Mouse (Mus musculus) spleen, postnatal 10 days (tissue): ENCODE results near the gene Slc38a1.

Source experiments
- DNase-seq, 2 experiments: peaks; one replicate each; pipeline ENCODE4 v3.0.0; 2021 to 2022; ENCODE audit warnings: low spot score in 2 of 2

Slc38a1 gene

DNA sequence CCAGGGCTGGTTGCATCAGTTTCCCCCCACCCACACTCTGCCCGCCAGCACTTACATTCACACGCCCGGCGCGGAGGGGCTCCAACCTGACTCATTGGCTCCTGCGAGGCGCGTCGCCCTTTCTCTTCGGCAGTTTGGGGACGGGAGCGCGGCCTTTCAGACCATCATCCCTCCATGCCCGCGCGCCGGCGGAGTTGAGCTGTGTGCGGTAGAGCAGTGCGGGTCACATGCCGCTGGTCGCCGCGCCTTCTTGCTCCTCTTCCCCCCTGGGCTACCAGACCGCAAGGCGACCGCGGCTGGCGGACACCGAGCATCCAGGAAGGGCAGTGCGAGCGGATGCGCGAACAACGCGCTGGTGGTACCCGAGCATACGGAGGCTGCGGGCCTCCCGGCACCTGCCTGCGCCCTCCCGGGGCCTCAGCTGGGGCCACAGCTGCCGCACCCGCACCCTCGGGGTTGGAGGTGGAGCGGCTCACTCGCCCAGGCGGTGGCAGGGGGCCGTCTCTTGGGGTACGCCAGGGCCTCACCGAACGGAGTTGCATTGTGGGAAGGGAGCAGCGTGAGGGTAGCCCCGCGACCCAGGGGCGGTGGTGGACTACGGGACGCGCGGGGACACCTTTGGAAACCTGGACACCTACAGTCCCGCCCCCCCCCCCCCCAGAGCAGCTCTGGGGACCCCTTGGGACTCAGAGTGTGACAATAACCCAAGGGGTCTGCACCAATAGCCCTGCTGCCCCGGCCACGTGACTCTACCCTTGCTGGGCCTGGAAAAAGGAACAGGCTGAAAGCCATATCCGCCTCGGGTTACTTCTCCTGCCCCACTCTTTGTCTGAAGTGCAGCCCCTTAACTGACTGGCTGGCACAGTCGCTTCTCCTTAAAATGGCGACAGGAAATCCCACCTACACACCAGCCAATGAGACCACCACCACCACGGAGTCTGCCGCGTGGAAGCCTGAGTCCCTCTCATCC lies at the start of gene Slc38a1:
Gene Slc38a1, minus strand, starts transcription at position 478 of the 970 bp plus-strand sequence.
- peak; percentile 66 to 68 for DNase-seq

DNA sequence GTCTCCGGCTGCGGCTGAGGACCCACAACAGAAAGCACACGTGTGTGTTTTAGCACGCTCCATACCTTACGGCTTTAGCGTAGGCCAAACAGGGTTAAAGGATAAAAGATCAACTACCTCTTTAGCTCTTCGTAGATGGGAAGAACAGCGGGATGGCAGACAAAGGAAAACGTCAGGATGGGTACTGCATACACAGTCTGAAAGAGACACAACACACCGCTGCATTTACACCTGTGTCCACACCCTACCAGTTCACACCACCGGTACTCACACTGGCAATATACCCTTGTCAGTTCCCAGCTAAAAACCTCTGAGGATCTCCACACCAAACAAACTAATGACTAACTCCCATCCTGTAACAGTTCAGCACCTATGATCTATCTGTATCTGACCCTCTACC lies 49.7 kb upstream of the Slc38a1 start:
- no peak for DNase-seq

DNA sequence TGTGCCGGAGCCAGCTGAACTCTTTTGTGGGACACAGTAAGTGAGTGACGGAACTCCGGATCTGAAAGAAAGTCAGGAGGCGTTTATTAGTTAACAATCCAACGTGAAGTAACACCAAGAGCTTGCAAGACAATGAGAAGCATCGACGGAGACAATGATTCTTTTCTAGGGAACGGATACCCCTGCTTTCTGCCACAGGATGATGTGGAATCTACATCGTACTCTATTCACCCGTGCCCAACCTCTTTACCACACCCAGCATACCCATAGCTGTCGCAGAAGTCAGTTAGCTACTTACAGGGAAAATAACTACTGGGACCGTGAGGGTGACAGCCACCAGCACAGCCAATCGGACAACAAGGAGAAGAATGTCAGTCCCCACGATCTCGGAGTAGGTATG lies 48.7 kb upstream of the Slc38a1 start:
- DNase-seq: no peak

DNA sequence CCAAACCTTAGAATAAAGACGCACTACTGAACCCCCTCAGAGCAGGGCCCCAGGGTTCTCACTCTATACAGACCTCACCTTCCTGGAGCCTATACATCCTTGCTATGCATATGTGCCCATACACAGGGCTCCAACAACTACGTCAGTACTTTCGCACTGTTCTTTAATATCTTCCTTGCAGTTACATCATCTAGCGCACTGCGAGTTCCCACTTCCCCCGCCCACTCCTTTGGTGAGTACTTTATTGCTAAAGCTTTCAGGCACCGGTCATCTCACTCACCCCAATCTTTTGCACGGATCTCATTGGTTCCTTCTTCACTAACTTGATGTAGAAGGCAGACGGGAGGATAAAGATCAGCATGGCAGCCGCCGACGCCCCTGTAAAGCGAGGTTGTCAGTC lies 48.1 kb upstream of the Slc38a1 start:
- no peak for DNase-seq

DNA sequence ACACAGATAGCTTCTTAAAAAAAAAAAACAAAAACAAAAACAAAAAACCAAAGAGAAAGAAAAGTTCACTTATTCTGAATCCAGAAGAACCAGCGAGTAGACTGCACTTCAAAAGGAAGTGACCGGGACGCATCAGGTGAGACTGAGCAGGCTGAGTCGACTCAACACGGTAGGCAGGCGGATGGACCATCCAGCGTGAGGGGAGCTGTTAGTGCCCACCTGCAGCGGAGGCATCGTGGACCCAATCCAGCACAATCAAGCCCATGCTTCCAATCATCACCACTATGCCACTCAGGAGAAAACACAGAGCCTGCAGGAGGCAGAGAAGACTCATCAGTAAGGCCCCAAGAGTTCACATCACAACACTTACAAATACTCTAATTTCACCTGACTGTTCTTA lies 47.2 kb upstream of the Slc38a1 start:
- DNase-seq: no peak

DNA sequence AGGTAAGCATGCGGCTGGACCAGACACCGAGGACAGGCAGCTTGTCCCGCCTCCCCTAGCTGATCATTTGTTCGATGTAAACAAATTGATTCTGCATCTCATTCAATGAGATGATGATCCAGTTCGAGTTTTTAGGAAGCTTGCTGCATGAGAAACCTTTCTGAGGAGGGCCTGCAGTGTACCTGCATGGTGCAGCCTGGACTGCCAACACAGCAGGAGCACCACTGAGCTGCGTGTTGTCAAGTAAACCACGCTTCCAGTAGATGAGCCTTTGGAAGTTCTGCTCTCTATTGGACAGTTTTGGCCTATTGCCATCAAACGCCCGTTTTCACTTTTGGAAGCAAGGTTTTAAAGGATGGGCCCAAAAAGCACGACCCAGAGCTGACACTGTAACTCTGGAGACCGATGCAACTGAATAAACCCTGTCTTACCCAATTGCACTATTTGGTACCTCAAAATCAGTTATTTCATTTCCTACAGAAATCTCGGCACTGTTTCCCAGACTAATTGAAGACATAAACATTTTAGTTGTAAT lies 46.1 kb upstream of the Slc38a1 start:
- DNase-seq: no peak

DNA sequence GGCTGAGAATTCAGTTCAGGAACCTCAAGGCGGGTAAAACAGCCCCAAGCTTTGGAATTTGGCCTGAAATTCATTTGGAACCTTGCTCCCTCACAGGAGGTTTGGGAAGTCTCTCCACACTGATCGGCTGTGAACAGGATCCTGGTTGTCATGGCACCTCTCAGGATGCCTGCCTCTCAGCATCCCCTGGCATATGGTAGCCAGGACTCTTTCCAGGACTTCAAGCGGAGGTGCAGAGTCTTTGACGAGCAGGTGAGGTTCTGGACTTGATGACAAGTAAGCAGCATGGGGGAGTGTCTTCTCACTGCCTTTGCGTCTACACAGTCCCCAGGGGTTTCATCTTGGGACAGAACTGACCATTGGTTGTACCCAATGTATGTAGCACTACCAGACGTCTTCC lies 45.3 kb upstream of the Slc38a1 start:
- no peak for DNase-seq

DNA sequence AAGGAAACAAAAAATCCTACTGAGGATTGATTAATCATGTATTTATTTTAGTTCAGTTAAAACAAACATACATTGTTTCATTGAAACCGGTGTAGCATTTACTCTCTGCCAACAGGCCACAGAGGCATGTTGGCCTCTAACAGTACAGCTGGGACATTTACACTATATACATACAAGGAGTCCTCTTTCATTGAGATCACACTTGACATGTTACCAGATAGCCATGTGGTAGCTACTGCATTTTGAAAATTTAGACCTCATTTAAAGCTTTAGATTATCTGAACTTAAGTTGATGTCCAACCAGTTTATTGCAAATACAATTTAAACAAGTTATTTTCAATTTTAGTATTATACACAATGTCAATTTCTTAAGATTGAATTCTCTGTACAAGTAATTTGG lies 44.7 kb upstream of the Slc38a1 start:
- no peak for DNase-seq

DNA sequence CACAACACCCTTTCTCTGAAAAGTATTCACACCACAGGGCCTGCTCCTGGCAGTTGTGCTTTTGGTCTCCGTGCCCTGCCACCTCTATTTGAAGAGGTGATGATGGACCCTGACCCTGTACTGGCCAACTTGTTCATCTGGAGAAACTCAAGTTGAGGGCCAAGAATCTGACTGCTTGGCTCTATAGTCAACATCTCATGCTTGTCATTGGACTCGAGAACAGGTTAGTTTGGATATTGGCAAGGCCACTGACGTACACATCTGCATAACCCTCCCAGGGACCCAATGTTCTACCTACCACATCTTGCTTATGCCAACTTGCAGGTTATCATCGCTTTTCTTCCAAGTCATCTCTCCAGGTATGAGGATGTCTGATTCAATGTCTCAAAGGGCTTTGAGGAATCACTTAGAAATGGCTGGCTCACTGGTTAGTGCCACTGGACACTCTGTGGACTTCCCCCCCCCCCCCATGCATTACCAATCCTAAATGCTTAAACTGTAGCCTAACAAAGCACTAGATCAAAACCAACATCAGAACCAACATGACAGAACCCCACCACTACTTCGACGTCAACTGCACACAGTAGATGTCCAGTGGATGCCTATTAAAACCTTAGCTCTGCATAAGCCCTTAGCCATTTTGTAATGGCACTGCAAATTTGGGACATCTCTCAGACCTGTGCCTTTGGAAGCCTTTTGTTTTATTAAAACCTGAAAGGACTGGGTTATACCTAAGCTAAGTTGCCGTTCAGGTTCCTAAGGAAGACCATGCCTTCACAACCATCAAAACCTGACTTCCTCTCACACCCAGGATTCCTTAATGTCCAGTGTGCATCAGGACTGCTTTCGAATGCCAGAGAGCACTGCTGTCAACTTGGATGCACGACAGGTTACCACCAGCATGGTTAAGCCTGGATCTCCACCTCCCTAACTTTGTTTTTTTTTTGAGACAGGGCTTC lies 43.8 kb upstream of the Slc38a1 start:
- DNase-seq: no peak

DNA sequence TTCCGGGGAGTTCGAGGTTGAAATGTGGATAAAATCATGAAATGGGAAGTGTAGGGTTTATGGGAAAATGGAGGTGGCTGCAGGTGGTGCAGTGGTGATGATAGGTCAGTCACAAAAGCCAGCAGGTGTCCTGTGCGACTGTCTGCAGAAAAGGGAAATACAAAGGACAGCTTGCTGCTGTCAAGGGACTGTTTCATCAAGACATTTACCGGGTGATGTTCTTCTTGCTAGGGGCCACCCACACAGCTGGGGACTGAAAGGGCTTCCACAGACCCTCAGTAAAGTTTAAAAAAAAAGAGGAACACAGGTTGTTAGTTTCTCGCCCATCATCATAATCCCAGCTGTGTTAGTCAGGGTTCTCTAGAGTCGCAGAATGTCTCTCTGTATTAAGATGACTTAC lies 42.6 kb upstream of the Slc38a1 start:
- no peak for DNase-seq

DNA sequence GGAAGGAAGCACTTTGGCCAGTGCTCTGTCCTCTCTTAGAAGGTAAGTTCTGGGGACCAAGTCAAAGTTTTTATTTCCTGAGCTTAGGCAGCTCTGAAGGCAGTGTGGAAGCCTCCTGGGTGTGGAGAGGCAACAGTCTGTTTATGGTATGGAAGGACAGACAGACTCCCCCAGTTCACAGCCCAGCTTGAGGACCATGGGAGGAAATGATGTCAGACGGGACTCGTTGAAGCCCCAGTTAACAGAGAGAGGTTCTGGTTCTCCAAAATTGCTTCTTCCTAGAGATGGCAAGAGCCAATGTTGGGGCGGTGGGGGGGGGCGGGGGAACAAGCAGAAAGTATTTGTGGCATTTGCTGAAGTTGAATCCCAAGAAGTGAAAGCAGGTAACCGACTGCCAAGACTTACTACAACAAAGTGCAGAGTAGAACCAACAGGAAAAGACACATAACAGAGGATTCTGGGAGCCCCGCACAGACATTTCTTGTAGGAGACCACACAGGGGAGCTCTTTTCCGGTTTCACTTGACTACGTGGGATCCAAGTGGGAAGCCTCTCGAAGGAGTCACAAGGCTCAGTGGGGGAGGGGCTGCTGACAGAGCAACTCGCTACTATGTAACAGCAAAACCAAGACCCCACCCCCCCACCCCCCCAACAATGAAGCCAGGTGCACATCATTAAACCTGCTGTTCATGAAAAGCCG lies 41.6 kb upstream of the Slc38a1 start:
- DNase-seq: peak in 1 of 2 experiments; percentile 41

DNA sequence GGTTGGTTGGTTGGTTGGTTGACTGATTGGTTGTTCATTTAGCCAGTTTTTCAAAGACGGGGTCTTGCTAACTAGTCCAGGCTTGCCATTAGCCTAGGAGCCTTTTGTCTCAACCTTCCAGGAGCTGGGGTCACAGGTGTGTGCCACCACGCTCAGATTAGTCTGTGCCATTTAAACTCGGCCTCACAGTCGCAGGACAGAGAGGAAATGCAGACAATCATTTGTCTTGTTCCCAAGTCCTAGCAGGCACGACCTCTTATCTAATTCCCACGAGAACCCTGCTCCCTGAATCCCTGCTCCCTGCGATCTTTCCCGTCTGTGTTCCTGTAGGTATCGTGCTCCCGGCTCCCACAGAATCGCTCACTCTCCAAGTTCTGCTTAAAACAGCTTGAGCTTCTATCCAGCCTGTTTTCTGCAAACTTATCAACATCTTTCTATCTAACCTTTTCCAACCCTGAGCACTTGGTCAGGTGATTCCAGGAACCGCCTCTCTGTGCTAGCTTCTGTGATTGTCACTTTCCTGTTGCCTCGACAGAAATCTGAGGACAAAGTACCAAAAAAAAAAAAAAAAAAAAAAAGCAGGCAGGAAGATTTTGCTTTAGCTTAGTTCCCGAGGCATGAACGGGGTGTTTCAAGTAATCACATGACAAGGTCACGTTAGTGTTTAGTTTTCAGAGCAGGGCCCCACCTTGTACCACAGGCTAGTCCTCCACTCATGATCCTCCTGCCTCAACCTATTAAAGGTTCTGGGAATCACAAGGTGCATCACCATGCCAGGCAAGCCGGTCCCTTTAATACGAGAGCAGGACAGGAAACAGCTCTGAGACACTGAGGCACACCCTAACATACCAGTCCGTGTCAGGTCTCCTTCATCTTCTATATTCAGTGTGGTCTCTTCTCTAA lies 36.4 kb upstream of the Slc38a1 start:
- DNase-seq: no peak

DNA sequence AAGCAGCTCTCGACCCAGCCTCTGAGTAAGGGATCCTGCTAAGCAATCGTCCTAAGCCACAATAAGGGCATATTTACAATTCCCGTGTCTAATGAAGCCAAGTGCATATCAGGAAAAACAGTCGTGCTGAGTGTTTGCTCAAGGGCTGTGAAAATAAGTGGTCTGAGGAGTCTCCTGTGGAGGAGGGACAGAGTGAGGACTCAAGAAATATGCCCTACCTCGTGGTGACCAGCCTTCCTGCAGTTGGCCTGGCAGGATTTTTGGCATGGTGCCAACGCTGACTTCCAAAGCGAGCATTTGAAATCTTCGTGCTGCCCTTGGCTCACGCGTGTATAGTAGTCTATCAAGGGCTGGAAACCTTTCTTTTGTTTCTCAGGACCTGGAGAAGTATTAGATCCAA lies 33.8 kb upstream of the Slc38a1 start:
- no peak for DNase-seq

DNA sequence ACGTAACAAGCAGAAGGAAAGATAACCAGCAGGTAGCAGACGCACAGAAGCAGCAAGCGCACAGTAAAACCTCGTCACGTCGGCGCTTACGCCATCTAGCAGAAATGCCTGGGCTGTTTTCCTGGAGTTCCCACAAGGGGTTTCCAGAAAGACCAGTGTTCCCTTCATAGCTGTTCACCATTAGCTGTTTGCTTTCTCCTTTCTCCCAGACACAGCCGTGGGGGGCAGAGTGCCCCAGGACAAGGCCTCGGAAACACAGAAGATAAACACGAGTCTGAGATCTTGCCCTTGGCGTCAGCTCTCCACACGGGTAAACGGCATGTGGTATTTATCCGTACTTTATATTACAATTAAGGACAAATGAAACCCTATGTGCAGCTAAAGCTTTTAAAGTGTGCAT lies 33.0 kb upstream of the Slc38a1 start:
- no peak for DNase-seq

DNA sequence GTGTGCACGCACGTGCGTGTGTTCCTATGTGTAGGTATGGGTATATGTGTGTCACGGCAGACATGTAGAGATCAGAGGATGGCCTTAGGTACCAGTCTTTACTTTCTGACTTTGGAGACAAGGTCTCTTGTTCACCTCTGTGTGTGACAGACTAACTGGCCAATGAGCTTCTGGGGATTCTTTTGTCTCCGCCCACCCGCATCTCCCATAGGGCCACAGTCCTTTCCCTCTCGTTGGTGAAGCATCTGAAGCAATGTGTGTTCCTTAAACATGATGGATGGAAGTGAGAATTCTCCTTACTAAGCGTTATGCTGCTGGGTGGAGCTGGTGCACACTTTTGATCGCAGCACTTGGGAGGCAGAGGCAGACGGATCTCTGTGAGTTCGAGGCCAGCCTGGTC lies 32.3 kb upstream of the Slc38a1 start:
- DNase-seq: no peak

DNA sequence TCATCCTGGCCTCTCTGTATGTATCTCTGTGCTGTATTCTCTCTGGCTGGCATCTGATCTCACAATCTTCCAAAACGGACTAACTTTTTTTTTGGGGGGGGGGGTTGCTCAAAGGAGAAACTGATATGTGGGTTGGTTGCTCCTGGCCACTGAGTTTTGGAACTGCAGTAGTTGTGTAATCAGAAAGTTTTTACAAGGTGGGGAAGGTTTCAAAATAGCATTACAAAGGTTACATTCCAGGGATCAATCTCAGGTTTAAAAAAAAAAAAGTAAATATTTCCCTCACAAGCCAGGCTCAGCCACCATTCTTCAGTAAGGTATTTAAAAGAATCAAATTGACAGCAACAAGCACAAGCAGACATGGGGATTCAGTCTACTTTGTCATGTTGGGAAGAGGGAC lies 31.4 kb upstream of the Slc38a1 start:
- no peak for DNase-seq

DNA sequence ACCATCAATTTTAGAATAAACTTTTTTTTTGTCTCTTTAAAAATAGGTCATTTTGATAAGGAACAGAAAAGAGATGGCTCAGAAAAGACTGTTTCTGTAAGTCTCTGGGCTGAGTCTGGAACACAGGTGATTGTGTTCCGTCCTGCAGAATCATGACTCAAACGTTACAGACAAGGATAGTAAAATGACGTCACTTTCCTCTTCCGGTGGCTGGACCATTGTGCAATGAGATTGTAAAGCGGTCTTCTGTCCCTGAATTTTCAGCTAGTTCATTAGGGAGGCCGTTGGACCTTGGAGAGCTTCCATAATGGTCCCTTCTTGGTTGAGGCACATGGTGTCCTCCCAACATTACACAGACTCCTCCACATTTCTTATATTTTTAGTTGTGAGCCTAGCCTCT lies 27.0 kb upstream of the Slc38a1 start:
- no peak for DNase-seq

DNA sequence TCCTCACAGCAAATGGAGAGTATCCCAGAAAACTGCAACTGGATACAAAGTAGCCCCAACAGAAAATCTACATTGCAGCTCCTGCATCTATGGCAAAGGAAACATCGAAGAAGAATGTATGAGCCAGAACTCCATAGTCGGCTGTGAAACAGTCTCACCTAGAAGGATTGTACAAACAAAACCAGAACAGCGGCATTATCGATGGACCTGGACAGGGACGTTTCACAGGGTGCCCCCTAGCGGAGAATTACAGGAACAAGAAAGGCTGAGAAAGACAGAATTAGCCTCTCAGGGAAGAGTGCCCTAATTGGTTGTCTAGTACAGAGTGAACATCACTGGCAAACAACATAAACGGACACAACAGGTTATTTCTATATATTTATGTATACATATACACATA lies 23.9 kb upstream of the Slc38a1 start:
- peak; percentile 54 to 79 for DNase-seq

DNA sequence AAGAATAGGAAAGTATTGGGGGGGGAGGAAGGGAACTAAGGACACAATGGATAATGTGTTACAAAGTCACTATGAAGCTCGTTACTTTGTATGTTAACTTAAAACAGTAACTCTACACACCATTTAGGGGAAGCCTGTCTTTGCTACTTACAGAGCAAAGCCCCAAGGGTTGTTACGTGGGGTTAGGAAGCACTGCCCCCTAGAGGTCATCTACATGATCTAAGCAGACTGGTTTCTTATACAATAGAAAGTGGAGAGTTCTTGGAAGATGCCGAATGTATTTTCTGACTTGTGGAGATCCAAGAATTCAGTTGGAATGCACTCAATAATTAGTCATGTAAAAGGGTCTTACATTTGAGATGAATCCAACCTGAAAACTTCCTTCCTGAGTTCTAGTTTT lies 23.2 kb upstream of the Slc38a1 start:
- peak; percentile 32 to 81 for DNase-seq

DNA sequence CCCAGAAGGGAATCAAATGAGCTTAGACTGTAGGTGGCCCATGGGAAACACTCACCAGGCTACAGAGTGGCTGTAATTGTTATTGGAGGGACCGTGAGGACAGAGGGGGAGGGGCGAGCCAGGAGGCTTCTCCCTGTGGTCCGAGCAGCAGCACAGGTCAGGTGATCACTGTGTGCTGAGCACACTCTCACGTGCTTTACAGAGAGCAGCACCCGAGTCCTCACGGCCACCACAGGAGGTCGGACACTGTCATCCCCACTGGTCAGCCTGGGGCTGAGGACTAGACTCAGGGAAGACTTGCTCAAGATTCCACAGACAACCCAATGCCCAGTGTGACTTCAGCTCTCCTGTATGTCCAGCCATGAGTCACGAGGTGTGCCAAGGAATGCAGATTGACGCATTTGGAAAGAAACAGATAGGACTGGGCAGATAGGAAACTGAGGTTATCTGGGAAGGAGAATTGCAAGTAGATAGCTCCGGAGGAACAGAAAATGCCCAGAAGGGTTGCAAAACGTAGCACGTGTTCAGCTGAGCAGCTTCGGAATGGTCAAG lies 18.0 kb upstream of the Slc38a1 start:
- DNase-seq: no peak
